Mouse (Mus musculus) lung, adult 10 weeks (tissue): ENCODE data around the gene Atpaf2. TPM values are rescaled to one million over a fixed set of nuclear protein-coding genes. Genes with fewer than 3 reads are reported as not detected.

ENCODE experiments used
- polyA plus RNA-seq: library from polyadenylated mRNA; stranded (reverse); fragments of 350-450 nt; fragmentation: Illumina TruSeq; extraction: RNeasy Lipid Tissue Mini Kit (QIAGEN cat#74804); gene quantifications from one replicate; pipeline ENCODE4 v1.2.3, GENCODE M21; 2014; ENCODE audit warnings: low read depth, low replicate concordance; ENCODE audit not compliant: insufficient read depth

The Atpaf2 gene
- polyA plus RNA-seq = 14.9 TPM

GRCm38 (mm10) chr11:60417717-60418472 is at the start of gene Atpaf2:
Gene Atpaf2, minus strand, starts transcription at chr11:60418457.

GRCm38 (mm10) chr11:60454080-60454744 is 36.0 kb upstream of the Atpaf2 start, which contains the start of gene Drg2:
Gene Drg2, plus strand, starts transcription at chr11:60454591.

GRCm38 (mm10) chr11:60416963-60417716 is 1.1 kb downstream of the Atpaf2 start, which contains the start of gene Gid4:
Gene Gid4, plus strand, starts transcription at chr11:60417145.

GRCm38 (mm10) chr11:60352559-60353411 is 65.5 kb downstream of the Atpaf2 start, which contains the start of the genes Tom1l2 and Drc3:
Gene Tom1l2, minus strand, starts transcription at chr11:60352905.
Gene Drc3, plus strand, starts transcription at chr11:60353329.

Other genes starting within 250 kb of the Atpaf2 start
- gene Srebf1, start 195.9 kb downstream of the Atpaf2 start, polyA plus RNA-seq = 37.1 TPM
- 26.7 TPM for gene Tom1l2, start 65.6 kb downstream of the Atpaf2 start, polyA plus RNA-seq
- gene Drc3, start 65.1 kb downstream of the Atpaf2 start, polyA plus RNA-seq = 20.1 TPM
- gene Gid4, start 1.3 kb downstream of the Atpaf2 start, polyA plus RNA-seq = 22.1 TPM
- gene Drg2, start 36.1 kb upstream of the Atpaf2 start, polyA plus RNA-seq = 28.9 TPM
- gene Myo15, start 50.9 kb upstream of the Atpaf2 start, polyA plus RNA-seq = 0.07 TPM
- 21.0 TPM for gene Alkbh5, start 117.9 kb upstream of the Atpaf2 start, polyA plus RNA-seq